Mouse (Mus musculus): ENCODE results near the gene Dclre1b.

Dclre1b gene

GRCm38 (mm10) chr3:103777940-103778339, 31.3 kb downstream of the Dclre1b start:
- peak in 1 of 2 experiments; percentile 16 for DNase-seq (ENCODE audit: inconsistent age in 2 of 2, low spot score in 1 of 2)

DNA sequence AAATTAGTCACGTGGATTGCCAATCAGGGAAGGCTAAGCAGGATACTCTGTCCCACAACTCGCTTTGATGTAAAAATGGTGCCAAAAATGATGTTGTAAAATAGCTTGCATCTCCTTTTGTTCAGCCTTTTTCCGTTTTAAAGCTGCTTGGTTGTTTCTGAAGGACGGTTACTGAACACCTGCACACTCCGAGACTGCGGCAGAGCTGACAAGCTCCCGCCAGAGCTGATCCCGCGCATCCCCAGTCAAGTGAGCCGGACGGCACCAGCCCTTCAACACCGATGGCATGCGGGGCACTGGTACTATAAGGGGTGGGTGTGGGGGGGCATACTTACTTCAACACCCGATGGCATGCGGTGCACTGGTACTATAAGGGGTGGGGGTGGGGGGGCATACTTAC, 35.2 kb downstream of the Dclre1b start:
- no peak for DNase-seq (ENCODE audit: inconsistent age in 2 of 2, low spot score in 1 of 2)

- DNase-seq (ENCODE audit: inconsistent age in 2 of 2, low spot score in 1 of 2), result peak in 1 of 2 experiments; percentile 40
Observed at GRCm38 (mm10) chr3:103773508-103773907, 35.7 kb downstream of the Dclre1b start.

- peak; percentile 28 to 74 for DNase-seq (ENCODE audit: inconsistent age in 2 of 2, low spot score in 1 of 2)
Observed at GRCm38 (mm10) chr3:103772846-103773245, 36.4 kb downstream of the Dclre1b start.

- DNase-seq (ENCODE audit: inconsistent age in 2 of 2, low spot score in 1 of 2), result peak; percentile 84 to 95
Observed at GRCm38 (mm10) chr3:103771531-103772130, 37.6 kb downstream of the Dclre1b start.

DNA sequence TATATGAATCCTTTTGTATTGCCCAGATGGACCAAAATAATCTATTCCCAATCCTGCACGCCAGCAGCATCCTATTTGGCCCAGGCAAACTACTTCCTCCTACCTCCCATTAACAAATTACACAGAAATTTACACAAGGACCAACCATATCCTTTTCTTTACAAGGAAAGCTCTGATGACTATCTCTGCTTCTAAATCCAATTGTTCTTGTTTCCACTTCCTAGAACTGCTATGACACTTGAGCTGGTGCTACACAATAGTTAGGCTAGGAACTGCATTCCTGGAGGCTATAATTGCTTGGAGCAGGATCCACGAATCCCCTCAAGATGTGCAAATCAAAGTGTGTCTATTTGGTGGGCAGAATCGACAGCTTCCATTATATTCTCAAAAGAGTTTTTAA, 42.5 kb downstream of the Dclre1b start:
- no peak for DNase-seq (ENCODE audit: inconsistent age in 2 of 2, low spot score in 1 of 2)

- peak in 1 of 2 experiments; percentile 42 for DNase-seq (ENCODE audit: inconsistent age in 2 of 2, low spot score in 1 of 2)
Observed at GRCm38 (mm10) chr3:103759261-103759970, 49.8 kb downstream of the Dclre1b start.

DNA sequence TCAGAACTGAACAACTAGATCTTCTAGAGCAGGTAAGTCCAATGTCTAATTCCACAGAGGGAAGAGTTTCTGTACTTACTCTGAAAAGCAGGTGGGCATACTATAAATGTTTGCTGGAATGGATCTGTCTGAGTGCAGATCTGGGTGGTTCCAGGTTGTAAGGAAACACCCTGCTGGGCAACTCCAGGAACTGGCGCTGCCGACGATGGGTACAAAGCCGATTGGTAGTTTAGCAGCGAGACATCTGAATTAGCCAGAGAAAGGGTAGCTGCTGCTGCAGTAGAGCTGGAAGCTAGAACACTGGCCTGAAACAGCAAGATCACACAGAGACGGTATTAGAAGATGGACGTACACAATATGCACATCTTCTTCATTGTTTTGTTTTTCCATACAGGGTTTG, 50.8 kb downstream of the Dclre1b start:
- DNase-seq (ENCODE audit: inconsistent age in 2 of 2, low spot score in 1 of 2), result no peak

DNA sequence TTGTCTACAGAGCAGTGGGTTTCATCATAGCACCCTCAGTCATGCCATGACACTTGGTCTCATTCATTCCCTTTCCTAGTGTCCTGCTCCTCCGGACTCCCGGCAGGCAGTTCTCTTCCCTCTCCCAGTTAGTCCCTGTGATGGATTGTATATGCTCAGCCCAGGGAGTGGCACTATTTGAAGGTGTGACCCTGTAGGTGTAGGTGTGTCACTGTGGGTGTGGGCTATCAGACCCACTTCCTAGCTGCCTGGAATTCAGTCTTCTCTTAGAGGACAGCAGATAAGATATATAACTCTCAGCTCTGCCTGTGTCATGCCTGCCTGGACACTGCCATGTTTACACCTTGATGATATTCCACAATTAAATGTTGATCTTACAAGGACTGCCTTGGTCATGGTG, 52.3 kb downstream of the Dclre1b start:
- no peak for DNase-seq (ENCODE audit: inconsistent age in 2 of 2, low spot score in 1 of 2)

DNA sequence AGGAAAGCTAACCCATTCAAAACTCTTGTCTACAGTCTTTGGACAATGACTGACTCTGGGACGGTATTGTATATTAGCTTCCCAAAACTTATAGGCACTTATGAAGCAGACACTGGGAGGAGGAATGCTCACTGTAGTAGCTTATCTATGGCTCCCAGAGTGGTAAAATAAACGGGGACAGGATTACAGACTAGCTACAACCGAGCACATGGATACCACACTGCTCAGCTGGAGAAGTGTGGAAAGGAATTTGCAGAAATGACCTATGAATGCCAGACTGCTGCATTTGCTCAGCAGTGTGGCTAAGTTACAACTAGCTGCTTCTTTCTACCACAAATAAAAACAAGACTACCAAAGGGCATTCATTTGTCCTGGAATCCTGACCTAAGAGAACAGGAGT, 53.9 kb downstream of the Dclre1b start:
- DNase-seq (ENCODE audit: inconsistent age in 2 of 2, low spot score in 1 of 2), result no peak

DNA sequence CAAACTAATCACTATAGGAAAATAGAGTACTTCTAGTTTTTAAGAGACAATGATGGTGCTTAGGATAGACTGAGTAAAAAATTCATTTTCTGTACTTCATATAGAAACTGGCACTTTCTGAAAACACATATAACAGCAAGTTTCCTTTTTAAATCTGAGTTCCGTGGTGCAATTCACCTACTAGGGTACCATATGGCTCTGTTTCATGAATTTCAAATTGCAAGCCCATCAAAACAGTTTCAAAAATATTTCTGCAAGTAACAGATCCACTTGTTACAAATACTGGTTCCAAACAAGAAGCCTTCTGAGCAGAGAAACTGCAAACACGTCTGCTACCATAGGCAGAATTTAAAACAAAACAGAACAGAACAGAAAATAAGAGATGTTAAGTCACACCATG, 57.7 kb downstream of the Dclre1b start:
- no peak for DNase-seq (ENCODE audit: inconsistent age in 2 of 2, low spot score in 1 of 2)
